Mouse (Mus musculus) heart, embryonic 16.5 days (tissue): ENCODE data around the gene Uvrag. TPM values are rescaled to one million over a fixed set of nuclear protein-coding genes. Genes with fewer than 3 reads are reported as not detected.

Experiments
- ATAC-seq: fragments of 200-750 bp; cut with Nextera tagmentation; replicated peaks from 2 replicates; pipeline ENCODE4 v1.8.0; 2017; ENCODE audit warnings: moderate number of reproducible peaks; ENCODE audit not compliant: insufficient read depth, low FRiP score; ENCODE audit errors: extremely low read depth
- H3K27ac ChIP-seq: fragments of 300-500 bp; sonication (generic); 2 replicates; pipeline ENCODE4 v1.5.1; 2014; ENCODE audit warnings: mild to moderate bottlenecking, low read length, control low read depth, moderate library complexity
- H3K27me3 ChIP-seq: fragments of 300-500 bp; sonication (generic); 2 replicates; pipeline ENCODE4 v1.6.1; 2014; ENCODE audit warnings: low read length, mixed read lengths; ENCODE audit not compliant: control insufficient read depth, insufficient read depth
- H3K36me3 ChIP-seq: fragments of 300-500 bp; sonication (generic); 2 replicates; pipeline ENCODE4 v1.6.1; 2014; ENCODE audit not compliant: control insufficient read depth, insufficient read depth
- H3K4me1 ChIP-seq: fragments of 300-500 bp; sonication (generic); 2 replicates; pipeline ENCODE4 v1.6.1; 2014; ENCODE audit warnings: low read length, mixed read lengths; ENCODE audit not compliant: control insufficient read depth, insufficient read depth
- H3K4me2 ChIP-seq: fragments of 300-500 bp; sonication (generic); 2 replicates; pipeline ENCODE4 v1.6.1; 2014; ENCODE audit warnings: low read depth, mild to moderate bottlenecking, control low read depth, low read length
- H3K4me3 ChIP-seq: fragments of 300-500 bp; sonication (generic); 2 replicates; pipeline ENCODE4 v1.5.1; 2014; ENCODE audit warnings: mild to moderate bottlenecking, control low read depth, low read length
- H3K9ac ChIP-seq: fragments of 300-500 bp; sonication (generic); 2 replicates; pipeline ENCODE4 v1.6.1; 2014; ENCODE audit warnings: low read length, control low read depth
- H3K9me3 ChIP-seq: fragments of 300-500 bp; sonication (generic); replicated peaks from 2 replicates; pipeline ENCODE4 v1.6.1; 2016; ENCODE audit warnings: low read length; ENCODE audit not compliant: control insufficient read depth
- WGBS: fragments of 180-500 bp; shearing (Covaris S2); extraction: QIAGEN DNeasy Blood & Tissue Kit; methylation state at CpG from one replicate; pipeline ENCODE4 v1.1.7; 2014; 5-methylcytosine and 5-hydroxymethylcytosine counted together
- polyA plus RNA-seq: library from polyadenylated mRNA; unstranded; fragments of >200 nt; fragmentation: Nextera tagmentation; extraction: Ambion mirVana; gene quantifications from 2 replicates; pipeline ENCODE4 v1.2.1, GENCODE M21; 2015

The Uvrag gene
- polyA plus RNA-seq, 1 experiment from 2014 or later = 16.3 TPM

GRCm38 (mm10) chr7:99041818-99042217, 99.1 kb downstream of the Uvrag start:
- Histone ChIP-seq H3K27me3 (no peaks in the 10 kb centered on the region), H3K4me3 (no peak overlapping the region), H3K9ac (no peak overlapping the region), H3K27ac (no peak overlapping the region), H3K4me2 (no peak overlapping the region), H3K4me1 (peaks cover 17% of the 10 kb centered on the region), H3K9me3 (no peaks in the 10 kb centered on the region), H3K36me3 (no peaks in the 10 kb centered on the region)
- 81% methylated on average over 9 of the region's 9 CpGs for WGBS
- no peak for ATAC-seq

GRCm38 (mm10) chr7:99039912-99040311, 101.0 kb downstream of the Uvrag start:
- Histone ChIP-seq H3K9me3 (no peaks in the 10 kb centered on the region), H3K27me3 (no peaks in the 10 kb centered on the region), H3K4me1 (peaks cover 11% of the 10 kb centered on the region), H3K27ac (no peak overlapping the region), H3K4me3 (no peak overlapping the region), H3K9ac (no peak overlapping the region), H3K4me2 (no peak overlapping the region), H3K36me3 (no peaks in the 10 kb centered on the region)
- no peak for ATAC-seq
- WGBS = 88% methylated on average over 8 of the region's 8 CpGs

DNA sequence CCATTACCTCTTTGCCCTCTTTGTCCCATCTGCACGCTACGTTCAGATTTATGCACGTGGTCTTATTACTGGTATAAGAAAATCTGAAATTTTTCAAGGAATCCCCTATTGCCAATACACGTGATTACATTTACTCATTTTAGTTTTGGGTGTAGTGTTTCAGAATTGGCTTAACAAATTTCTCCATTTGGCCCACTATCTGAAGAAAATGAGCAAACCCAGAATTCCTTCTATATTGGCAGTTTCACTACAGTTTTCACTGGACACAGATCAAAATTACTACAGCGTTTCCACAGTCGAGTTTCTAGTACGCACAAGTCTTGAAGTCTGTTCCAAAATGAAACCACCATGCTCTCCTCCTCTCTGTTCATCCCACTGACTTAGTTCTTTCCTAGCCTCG, 104.7 kb downstream of the Uvrag start:
- Histone ChIP-seq H3K9ac (no peak overlapping the region), H3K4me1 (no peaks in the 10 kb centered on the region), H3K4me3 (no peak overlapping the region), H3K36me3 (no peaks in the 10 kb centered on the region), H3K4me2 (no peak overlapping the region), H3K27me3 (no peaks in the 10 kb centered on the region), H3K27ac (no peak overlapping the region), H3K9me3 (no peaks in the 10 kb centered on the region)
- no peak for ATAC-seq
- WGBS = 77% methylated on average over 8 of the region's 8 CpGs

DNA sequence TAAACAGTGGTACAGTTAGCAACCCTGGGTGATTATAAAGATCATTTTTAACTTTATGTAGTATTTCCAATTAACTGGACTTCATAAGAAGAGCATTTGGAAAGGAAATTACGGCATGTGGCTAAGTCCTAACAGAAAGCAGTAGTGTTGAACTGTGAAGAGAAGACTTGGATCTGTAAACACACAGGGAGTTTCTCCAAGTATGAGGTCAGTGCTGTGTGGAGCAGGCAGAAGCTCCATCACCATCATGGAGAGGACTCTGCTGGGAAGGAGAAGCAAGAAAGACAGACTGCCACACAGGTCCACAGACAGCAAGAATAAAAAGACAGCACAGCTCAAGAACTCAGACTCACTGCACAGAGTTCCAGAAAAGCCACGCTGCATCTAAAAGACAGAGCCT, 106.0 kb downstream of the Uvrag start:
- Histone ChIP-seq H3K9ac (no peak overlapping the region), H3K4me2 (no peak overlapping the region), H3K4me3 (no peak overlapping the region), H3K4me1 (no peaks in the 10 kb centered on the region), H3K36me3 (no peaks in the 10 kb centered on the region), H3K27me3 (no peaks in the 10 kb centered on the region), H3K27ac (no peak overlapping the region), H3K9me3 (0 out of 2 replicates have a peak, but pooled peaks cover 2% of the 10 kb centered on the region)
- ATAC-seq = no peak
- WGBS = 81% methylated on average over 2 of the region's 2 CpGs

DNA sequence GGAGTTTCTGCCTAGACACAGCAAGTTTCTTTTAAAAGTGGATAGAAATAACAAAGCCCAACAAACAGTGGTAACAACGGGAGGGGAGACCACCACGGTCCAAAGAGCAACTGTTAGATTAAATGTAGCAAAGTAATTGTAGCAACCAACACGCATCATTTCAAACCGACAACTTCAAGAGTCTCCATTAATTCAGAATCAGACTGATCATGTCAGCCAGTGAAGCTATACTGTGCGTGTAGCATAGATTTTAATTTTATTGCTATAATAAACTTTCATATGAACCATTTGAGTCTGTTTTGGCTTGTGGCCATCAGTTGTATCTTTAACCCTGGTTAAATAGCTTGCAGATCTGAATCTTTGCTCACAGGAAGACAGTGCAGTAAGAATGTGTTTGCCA, 107.1 kb downstream of the Uvrag start:
- no peak for ATAC-seq
- no peaks in the 10 kb centered on the region for H3K36me3 ChIP-seq
- H3K4me1 ChIP-seq = no peaks in the 10 kb centered on the region
- no peak overlapping the region for H3K4me3 ChIP-seq
- 88% methylated on average over 5 of the region's 5 CpGs for WGBS
- H3K27me3 ChIP-seq = no peaks in the 10 kb centered on the region
- H3K27ac ChIP-seq = no peak overlapping the region
- H3K9me3 ChIP-seq = 0 out of 2 replicates have a peak, but pooled peaks cover 2% of the 10 kb centered on the region
- no peak overlapping the region for H3K9ac ChIP-seq
- no peak overlapping the region for H3K4me2 ChIP-seq

GRCm38 (mm10) chr7:99033314-99033713, 107.6 kb downstream of the Uvrag start:
- H3K36me3 ChIP-seq = no peaks in the 10 kb centered on the region
- WGBS = 89% methylated on average over 3 of the region's 3 CpGs
- H3K4me1 ChIP-seq = no peaks in the 10 kb centered on the region
- no peak overlapping the region for H3K4me3 ChIP-seq
- ATAC-seq = no peak
- no peak overlapping the region for H3K27ac ChIP-seq
- H3K9me3 ChIP-seq = 0 out of 2 replicates have a peak, but pooled peaks cover 2% of the 10 kb centered on the region
- no peak overlapping the region for H3K4me2 ChIP-seq
- H3K27me3 ChIP-seq = no peaks in the 10 kb centered on the region
- H3K9ac ChIP-seq = no peak overlapping the region

GRCm38 (mm10) chr7:99032051-99032450, 108.9 kb downstream of the Uvrag start:
- 70% methylated on average over 8 of the region's 8 CpGs for WGBS
- ATAC-seq = no peak
- 0 out of 2 replicates have a peak, but pooled peaks cover 2% of the 10 kb centered on the region for H3K9me3 ChIP-seq
- no peak overlapping the region for H3K9ac ChIP-seq
- H3K27me3 ChIP-seq = no peaks in the 10 kb centered on the region
- H3K4me3 ChIP-seq = no peak overlapping the region
- no peaks in the 10 kb centered on the region for H3K36me3 ChIP-seq
- no peaks in the 10 kb centered on the region for H3K4me1 ChIP-seq
- no peak overlapping the region for H3K27ac ChIP-seq
- no peak overlapping the region for H3K4me2 ChIP-seq

DNA sequence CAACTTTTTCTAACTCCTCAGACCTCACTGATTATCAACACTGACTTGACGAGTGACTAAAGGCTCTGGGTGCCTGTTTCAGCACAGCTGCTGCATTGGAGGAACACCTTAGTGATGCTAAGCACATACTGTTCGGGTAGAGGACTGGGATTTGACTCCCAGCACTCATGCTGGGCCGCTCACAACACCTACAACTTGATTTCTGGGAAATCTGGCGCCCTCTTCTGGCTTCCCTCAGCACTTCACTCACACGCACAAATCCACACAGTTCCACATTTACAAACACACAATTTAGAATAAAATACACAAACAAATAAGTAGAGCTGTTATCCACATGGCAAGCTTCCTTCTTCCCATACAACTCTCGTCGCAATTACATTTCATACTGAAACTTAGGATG, 112.8 kb downstream of the Uvrag start:
- H3K27ac ChIP-seq = no peak overlapping the region
- H3K36me3 ChIP-seq = no peaks in the 10 kb centered on the region
- no peaks in the 10 kb centered on the region for H3K4me1 ChIP-seq
- no peaks in the 10 kb centered on the region for H3K27me3 ChIP-seq
- 90% methylated on average over 7 of the region's 7 CpGs for WGBS
- 0 out of 2 replicates have a peak, but pooled peaks cover 2% of the 10 kb centered on the region for H3K9me3 ChIP-seq
- H3K9ac ChIP-seq = no peak overlapping the region
- no peak overlapping the region for H3K4me3 ChIP-seq
- no peak overlapping the region for H3K4me2 ChIP-seq
- no peak for ATAC-seq

DNA sequence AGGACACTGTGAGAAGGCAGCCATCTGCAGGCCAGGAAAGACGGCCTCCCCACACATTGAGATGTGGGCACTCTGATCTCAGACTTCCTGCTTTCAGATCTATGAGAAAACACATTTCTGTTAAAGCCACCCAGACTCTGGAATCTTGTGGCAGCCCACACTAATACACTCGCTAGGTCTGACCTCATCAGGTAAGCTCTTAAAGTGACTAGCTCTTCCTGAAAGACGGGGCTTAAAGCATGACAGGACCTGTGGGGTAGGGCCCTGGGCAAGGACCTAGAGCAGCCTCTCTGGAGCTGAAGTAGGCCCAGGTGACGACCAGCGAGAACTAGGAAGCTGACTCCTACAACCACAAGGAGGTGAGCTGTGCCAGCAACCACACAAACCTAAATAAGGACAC, 113.8 kb downstream of the Uvrag start:
- H3K4me2 ChIP-seq = no peak overlapping the region
- ATAC-seq = no peak
- no peak overlapping the region for H3K4me3 ChIP-seq
- H3K27ac ChIP-seq = no peak overlapping the region
- 68% methylated on average over 5 of the region's 5 CpGs for WGBS
- H3K36me3 ChIP-seq = no peaks in the 10 kb centered on the region
- no peaks in the 10 kb centered on the region for H3K27me3 ChIP-seq
- H3K9me3 ChIP-seq = 0 out of 2 replicates have a peak, but pooled peaks cover 2% of the 10 kb centered on the region
- no peak overlapping the region for H3K9ac ChIP-seq
- no peaks in the 10 kb centered on the region for H3K4me1 ChIP-seq
